Mouse (Mus musculus) small intestine, adult 2 months (tissue): Measurements from ENCODE around the gene Herpud1. TPM values are rescaled to one million over a fixed set of nuclear protein-coding genes. Genes with fewer than 3 reads are reported as not detected.

Experiments
- H3K27ac ChIP-seq: fragments of 200-500 bp; 2 replicates; pipeline ENCODE4 v1.5.1; 2012; ENCODE audit warnings: low read depth, low read length, control low read depth, inconsistent platforms; ENCODE audit not compliant: insufficient read depth
- H3K27me3 ChIP-seq: fragments of 200-500 bp; 2 replicates; pipeline ENCODE4 v1.6.1; 2012; ENCODE audit warnings: mild to moderate bottlenecking, moderate library complexity, low read length, inconsistent platforms; ENCODE audit not compliant: control insufficient read depth, insufficient read depth
- H3K36me3 ChIP-seq: fragments of 200-500 bp; 2 replicates; pipeline ENCODE4 v1.6.1; 2012; ENCODE audit warnings: mild to moderate bottlenecking, low read length, control low read depth, inconsistent platforms; ENCODE audit not compliant: control insufficient read depth, insufficient read depth
- H3K4me1 ChIP-seq: fragments of 200-500 bp; 2 replicates; pipeline ENCODE4 v1.6.1; 2012; ENCODE audit warnings: low read length, inconsistent platforms, mixed read lengths; ENCODE audit not compliant: control insufficient read depth, insufficient read depth, insufficient read length
- H3K4me3 ChIP-seq: fragments of 200-500 bp; 2 replicates; pipeline ENCODE4 v1.5.1; 2012; ENCODE audit warnings: low read depth, mild to moderate bottlenecking, control low read depth, inconsistent platforms, low read length, moderate library complexity
- CTCF ChIP-seq: fragments of 200-500 bp; IDR thresholded peaks from 2 replicates; pipeline ENCODE4 v1.5.1; 2012; ENCODE audit warnings: low read depth, mild to moderate bottlenecking, control low read depth, inconsistent platforms, low read length, moderate library complexity, mixed read lengths; ENCODE audit not compliant: insufficient replicate concordance, insufficient read length; ENCODE audit errors: extremely low read depth
- POLR2A ChIP-seq: fragments of 200-500 bp; IDR thresholded peaks from 2 replicates; pipeline ENCODE4 v1.6.1; 2012; ENCODE audit warnings: low read depth, mild to moderate bottlenecking, control low read depth, inconsistent platforms, low read length, moderate library complexity
- WGBS: fragments of 180-500 bp; shearing (Covaris S2); methylation state at CpG from one replicate; pipeline ENCODE4 v1.1.7; 2018; 5-methylcytosine and 5-hydroxymethylcytosine counted together
- polyA plus RNA-seq: library from polyadenylated mRNA; depleted of rRNA; stranded (reverse); fragments of >200 nt; gene quantifications from 2 replicates; pipeline ENCODE4 v1.2.3, GENCODE M21; 2012

The Herpud1 gene
- polyA plus RNA-seq, 1 experiment = 331 TPM

GRCm38 (mm10) chr8:94362607-94363239 is 23.5 kb upstream of the Herpud1 start:
- H3K4me1 ChIP-seq = peaks cover 58% of the 10 kb centered on the region
- H3K27ac ChIP-seq = peak overlapping the region; percentile 96
- no peaks in the 10 kb centered on the region for H3K27me3 ChIP-seq
- TF ChIP-seq POLR2A (0 out of 2 replicates have a peak, but pooled peaks have one; percentile 5), CTCF (no peak)
- whole genome bisulfite sequencing = 13% methylated on average over 7 of the region's 7 CpGs
- H3K4me3 ChIP-seq = no peak overlapping the region
- H3K36me3 ChIP-seq = no peaks in the 10 kb centered on the region

- H3K36me3 ChIP-seq = no peaks in the 10 kb centered on the region
- 3% methylated on average over 4 of the region's 4 CpGs for WGBS
- TF ChIP-seq POLR2A (peak; percentile 51; the same call in 1 of the 2 replicates), CTCF (peak; percentile 6; the same call in 1 of the 2 replicates)
- peak overlapping the region; percentile 96 for H3K27ac ChIP-seq
- H3K27me3 ChIP-seq = no peaks in the 10 kb centered on the region
- no peak overlapping the region for H3K4me3 ChIP-seq
- H3K4me1 ChIP-seq = peaks cover 58% of the 10 kb centered on the region
Measured at GRCm38 (mm10) chr8:94363288-94363688, 22.9 kb upstream of the Herpud1 start.

- Histone ChIP-seq H3K36me3 (no peaks in the 10 kb centered on the region), H3K4me3 (no peak overlapping the region), H3K27ac (peak overlapping the region; percentile 96), H3K4me1 (peaks cover 52% of the 10 kb centered on the region), H3K27me3 (no peaks in the 10 kb centered on the region)
- 22% methylated on average over 2 of the region's 2 CpGs for WGBS
- TF ChIP-seq POLR2A (no peak), CTCF (no peak)
Measured at GRCm38 (mm10) chr8:94363906-94364305, 22.3 kb upstream of the Herpud1 start.

GRCm38 (mm10) chr8:94364686-94365312 is 21.4 kb upstream of the Herpud1 start:
- TF ChIP-seq POLR2A (no peak), CTCF (no peak)
- Histone ChIP-seq H3K4me1 (peaks cover 52% of the 10 kb centered on the region), H3K27ac (peak overlapping the region; percentile 96), H3K27me3 (no peaks in the 10 kb centered on the region), H3K4me3 (no peak overlapping the region), H3K36me3 (no peaks in the 10 kb centered on the region)
- 85% methylated on average over 6 of the region's 6 CpGs for WGBS

GRCm38 (mm10) chr8:94365410-94365981 is 20.7 kb upstream of the Herpud1 start:
- peak overlapping the region; percentile 96 for H3K27ac ChIP-seq
- WGBS = 64% methylated on average over 9 of the region's 9 CpGs
- TF ChIP-seq CTCF (no peak), POLR2A (no peak)

GRCm38 (mm10) chr8:94370839-94371238 is 15.4 kb upstream of the Herpud1 start:
- H3K27me3 ChIP-seq = no peaks in the 10 kb centered on the region
- peaks cover 12% of the 10 kb centered on the region for H3K4me1 ChIP-seq
- TF ChIP-seq CTCF = no peak
- no peak for TF ChIP-seq POLR2A
- no peak overlapping the region for H3K4me3 ChIP-seq
- H3K36me3 ChIP-seq = no peaks in the 10 kb centered on the region
- 83% methylated on average over 5 of the region's 5 CpGs for WGBS
- no peak overlapping the region for H3K27ac ChIP-seq

More at GRCm38 (mm10) chr8:94365410-94365981, 20.7 kb upstream of the Herpud1 start:
- H3K4me1 ChIP-seq = peaks cover 53% of the 10 kb centered on the region
- no peaks in the 10 kb centered on the region for H3K36me3 ChIP-seq
- H3K27me3 ChIP-seq = no peaks in the 10 kb centered on the region
- H3K4me3 ChIP-seq = no peak overlapping the region

GRCm38 (mm10) chr8:94372955-94373599 is 13.2 kb upstream of the Herpud1 start:
- Histone ChIP-seq H3K36me3 (no peaks in the 10 kb centered on the region), H3K4me3 (no peak overlapping the region), H3K27ac (no peak overlapping the region; the same call in 1 of the 2 replicates), H3K4me1 (peaks cover 30% of the 10 kb centered on the region; the same call in 1 of the 2 replicates), H3K27me3 (no peaks in the 10 kb centered on the region)
- WGBS = 54% methylated on average over 6 of the region's 6 CpGs
- TF ChIP-seq POLR2A (no peak), CTCF (no peak)
